Mouse (Mus musculus) lung, adult 2 months (tissue): Measurements from ENCODE around the gene Cfap36.

Experiments used
- CTCF ChIP-seq: fragments of 200-500 bp; IDR thresholded peaks from 2 replicates; pipeline ENCODE4 v1.5.1; 2011; ENCODE audit warnings: mild to moderate bottlenecking, low read length, control low read depth; ENCODE audit not compliant: insufficient read depth
- POLR2A ChIP-seq: fragments of 200-500 bp; IDR thresholded peaks from 2 replicates; pipeline ENCODE4 v1.6.1; 2011; ENCODE audit warnings: low read depth, mild to moderate bottlenecking, control low read depth, low read length, borderline replicate concordance; ENCODE audit errors: extremely low read depth

DNA sequence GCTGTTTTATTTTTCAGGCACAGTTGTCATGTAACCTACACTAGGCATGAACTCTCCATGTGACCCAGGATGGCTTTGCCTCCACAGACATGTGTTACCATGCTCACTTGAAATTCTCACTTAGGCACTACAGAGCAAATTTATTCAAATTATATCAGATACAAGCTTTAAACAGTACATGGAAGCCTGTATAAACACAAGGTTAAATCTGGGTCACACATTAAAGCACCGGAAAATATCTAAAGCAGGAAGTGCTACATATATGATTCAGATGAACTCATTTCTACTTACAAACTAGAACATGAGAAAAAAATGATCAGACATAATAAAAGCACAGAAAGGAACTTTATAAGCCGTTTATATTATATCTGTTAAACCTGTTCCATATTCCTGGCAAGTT is 22.5 kb downstream of the Cfap36 start:
- TF ChIP-seq CTCF (no peak), POLR2A (no peak)
